Mouse (Mus musculus): ENCODE measurements around the gene Ube2dnl1. TPM values are rescaled to one million over a fixed set of nuclear protein-coding genes. Genes with fewer than 3 reads are reported as not detected.

The Ube2dnl1 gene
- polyA plus RNA-seq (2017; shearing (Covaris generic)): not detected

GRCm38 (mm10) chrX:114904712-114905111, at the start of gene Ube2dnl1:
Gene Ube2dnl1 (plus strand): TSS chrX:114905012.

GRCm38 (mm10) chrX:114907282-114907681, 2.5 kb downstream of the Ube2dnl1 start, which contains the start of gene Ube2dnl2:
Gene Ube2dnl2 (plus strand): TSS chrX:114907582.

Other genes starting within 250 kb of the Ube2dnl1 start
- gene Ube2dnl2, start 2.6 kb downstream of the Ube2dnl1 start, polyA plus RNA-seq (2017; shearing (Covaris generic)): not detected